Comparison of ENCODE assay signal across 16 mouse cellular contexts in the genomic region with DNA sequence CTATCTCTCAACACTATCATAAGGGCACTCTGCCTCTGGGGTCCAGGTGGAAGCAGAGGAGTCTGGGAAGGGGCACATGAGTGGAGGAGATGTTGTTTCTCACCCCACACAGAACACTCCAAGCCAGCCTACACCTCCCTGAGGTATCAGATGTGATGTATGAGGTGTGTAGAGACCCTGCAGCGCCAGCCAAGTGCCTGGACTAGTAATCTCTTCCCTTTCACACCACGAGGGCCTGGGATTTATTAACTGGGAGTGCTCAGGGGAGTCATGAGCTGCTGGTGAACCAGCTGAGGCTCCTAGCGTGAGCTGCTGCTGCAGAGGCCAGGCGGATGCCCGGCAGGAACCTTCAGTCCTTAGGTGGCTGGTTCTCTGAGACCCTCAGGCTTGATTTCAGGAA.
A peak's percentile ranks its signal among the peaks of the same experiment; 100 is the strongest.
DNase-seq lines count a peak whose midpoint lies in the region; ATAC-seq lines count a peak whose summit lies in the region.
"Had no signal": no experiment of that assay in that cellular context is flagged by ENCODE, and none has a peak within 500 bp of the region (broad histone marks: within the 10 kb centered on the region; RNA-seq: fewer than 3 reads in every experiment).

No protein-coding gene starts in this region.

- H3K4me1 ChIP-seq in forebrain, embryonic 11.5 days (replicated peaks; ENCODE audit: control insufficient read depth, insufficient read depth, low read length) = peaks cover 13% of the 10 kb centered on the region
- peaks cover 34% of the 10 kb centered on the region for H3K4me1 ChIP-seq in forebrain, embryonic 15.5 days
- H3K4me1 ChIP-seq in midbrain, embryonic 13.5 days (replicated peaks) = peaks cover 57% of the 10 kb centered on the region
- H3K4me1 ChIP-seq in midbrain, embryonic 16.5 days (ENCODE audit: control insufficient read depth, insufficient read depth, low read length) = peaks cover 13% of the 10 kb centered on the region; the same call in 1 of the 2 replicates
- peaks cover 24% of the 10 kb centered on the region for H3K4me1 ChIP-seq in hindbrain, embryonic 16.5 days (ENCODE audit: control insufficient read depth, insufficient read depth, low read depth, low read length)
- H3K4me1 ChIP-seq in neural tube, embryonic 15.5 days = peaks cover 38% of the 10 kb centered on the region

- H3K9me3 ChIP-seq in forebrain, embryonic 11.5 days (ENCODE audit: control insufficient read depth, low read length) = no peaks in the 10 kb centered on the region
- H3K9me3 ChIP-seq in forebrain, embryonic 15.5 days = no peaks in the 10 kb centered on the region
- no peaks in the 10 kb centered on the region for H3K9me3 ChIP-seq in midbrain, embryonic 13.5 days
- H3K9me3 ChIP-seq in midbrain, embryonic 16.5 days (replicated peaks; ENCODE audit: control insufficient read depth, low read length, poor library complexity, severe bottlenecking) = no peaks in the 10 kb centered on the region
- H3K9me3 ChIP-seq in hindbrain, embryonic 16.5 days (ENCODE audit: control insufficient read depth, low read length) = no peaks in the 10 kb centered on the region
- no peaks in the 10 kb centered on the region for H3K9me3 ChIP-seq in neural tube, embryonic 15.5 days (replicated peaks)

- WGBS in forebrain, embryonic 11.5 days = 38% methylated on average over 5 of the region's 5 CpGs
- 53% methylated on average over 5 of the region's 5 CpGs for WGBS in forebrain, embryonic 15.5 days
- 26% methylated on average over 5 of the region's 5 CpGs for WGBS in midbrain, embryonic 13.5 days
- 32% methylated on average over 5 of the region's 5 CpGs for WGBS in midbrain, embryonic 16.5 days
- WGBS in hindbrain, embryonic 16.5 days = 34% methylated on average over 5 of the region's 5 CpGs
- 24% methylated on average over 5 of the region's 5 CpGs for WGBS in neural tube, embryonic 15.5 days

- no peak overlapping the region for H3K27ac ChIP-seq in forebrain, embryonic 11.5 days (ENCODE audit: low read depth, low read length)
- H3K27ac ChIP-seq in forebrain, embryonic 15.5 days (replicated peaks) = no peak overlapping the region
- H3K27ac ChIP-seq in midbrain, embryonic 13.5 days = no peak overlapping the region; the same call in 1 of the 2 replicates
- H3K27ac ChIP-seq in midbrain, embryonic 16.5 days (ENCODE audit: low read length) = no peak overlapping the region
- no peak overlapping the region for H3K27ac ChIP-seq in hindbrain, embryonic 16.5 days (ENCODE audit: low read depth, low read length)
- H3K27ac ChIP-seq in neural tube, embryonic 15.5 days (replicated peaks) = no peak overlapping the region
- H3K27ac ChIP-seq: stomach, postnatal 0 days had no signal

- ATAC-seq in forebrain, embryonic 11.5 days (replicated peaks; ENCODE audit: low FRiP score) = no peak
- no peak for ATAC-seq in forebrain, embryonic 15.5 days (replicated peaks)
- peak; percentile 55; the same call in 1 of the 2 replicates for ATAC-seq in midbrain, embryonic 13.5 days
- no peak for ATAC-seq in midbrain, embryonic 16.5 days
- ATAC-seq in hindbrain, embryonic 16.5 days = no peak
- ATAC-seq in neural tube, embryonic 15.5 days (ENCODE audit: low FRiP score) = 0 out of 2 replicates have a peak, but pooled peaks have one; percentile 43

- no peak for DNase-seq in forebrain, embryonic 11.5 days (ENCODE audit: low spot score)
- no peak for DNase-seq in adrenal gland, postnatal 10 days
- DNase-seq in layer of hippocampus, adult 9-11 months = no peak
- DNase-seq: adrenal gland, postnatal 25 days; cerebellum, postnatal 25 days; heart, adult 11 months; kidney, postnatal 25 days; liver; lung, adult 2 months; thymus, postnatal 36 days had no signal

- H3K36me3 ChIP-seq in forebrain, embryonic 11.5 days (ENCODE audit: control insufficient read depth, insufficient read depth, low read length) = no peaks in the 10 kb centered on the region
- no peaks in the 10 kb centered on the region for H3K36me3 ChIP-seq in forebrain, embryonic 15.5 days
- H3K36me3 ChIP-seq in midbrain, embryonic 13.5 days = no peaks in the 10 kb centered on the region
- H3K36me3 ChIP-seq in midbrain, embryonic 16.5 days (ENCODE audit: control insufficient read depth, insufficient read depth, low read length) = no peaks in the 10 kb centered on the region
- H3K36me3 ChIP-seq in hindbrain, embryonic 16.5 days (ENCODE audit: control insufficient read depth, insufficient read depth, low read length) = no peaks in the 10 kb centered on the region
- no peaks in the 10 kb centered on the region for H3K36me3 ChIP-seq in neural tube, embryonic 15.5 days

- H3K9ac ChIP-seq in forebrain, embryonic 11.5 days (ENCODE audit: low read length) = peak overlapping the region; percentile 3; the same call in 1 of the 2 replicates
- no peak overlapping the region for H3K9ac ChIP-seq in forebrain, embryonic 15.5 days (replicated peaks)
- H3K9ac ChIP-seq in midbrain, embryonic 13.5 days (replicated peaks) = no peak overlapping the region
- H3K9ac ChIP-seq in midbrain, embryonic 16.5 days (ENCODE audit: low read depth, low read length) = no peak overlapping the region
- 0 out of 2 replicates have a peak overlapping the region, but pooled peaks have one; percentile 1 for H3K9ac ChIP-seq in hindbrain, embryonic 16.5 days (ENCODE audit: low read depth, low read length)
- H3K9ac ChIP-seq in neural tube, embryonic 15.5 days (replicated peaks) = no peak overlapping the region

- no peaks in the 10 kb centered on the region; the same call in 1 of the 2 replicates for H3K27me3 ChIP-seq in forebrain, embryonic 11.5 days (ENCODE audit: control insufficient read depth, insufficient read depth, low read length)
- peaks cover 4% of the 10 kb centered on the region; the same call in 1 of the 2 replicates for H3K27me3 ChIP-seq in forebrain, embryonic 15.5 days
- peaks cover 47% of the 10 kb centered on the region; the same call in 1 of the 2 replicates for H3K27me3 ChIP-seq in midbrain, embryonic 13.5 days
- H3K27me3 ChIP-seq in midbrain, embryonic 16.5 days (ENCODE audit: control insufficient read depth, insufficient read depth, low read depth, low read length) = no peaks in the 10 kb centered on the region
- H3K27me3 ChIP-seq in hindbrain, embryonic 16.5 days (replicated peaks; ENCODE audit: control insufficient read depth, insufficient read depth, low read length) = peaks cover 2% of the 10 kb centered on the region; the same call in 1 of the 2 replicates
- peaks cover 4% of the 10 kb centered on the region for H3K27me3 ChIP-seq in neural tube, embryonic 15.5 days (replicated peaks)

- H3K4me2 ChIP-seq in forebrain, embryonic 11.5 days (ENCODE audit: low read depth, low read length, severe bottlenecking) = no peak overlapping the region
- H3K4me2 ChIP-seq in forebrain, embryonic 15.5 days (replicated peaks) = no peak overlapping the region
- no peak overlapping the region for H3K4me2 ChIP-seq in midbrain, embryonic 13.5 days (replicated peaks)
- H3K4me2 ChIP-seq in midbrain, embryonic 16.5 days (ENCODE audit: low read length) = no peak overlapping the region
- no peak overlapping the region for H3K4me2 ChIP-seq in hindbrain, embryonic 16.5 days (ENCODE audit: low read length)
- H3K4me2 ChIP-seq in neural tube, embryonic 15.5 days = no peak overlapping the region

- H3K4me3 ChIP-seq in forebrain, embryonic 11.5 days (ENCODE audit: low read depth, low read length) = no peak overlapping the region
- H3K4me3 ChIP-seq in forebrain, embryonic 15.5 days = no peak overlapping the region
- H3K4me3 ChIP-seq in midbrain, embryonic 13.5 days (replicated peaks) = no peak overlapping the region
- no peak overlapping the region for H3K4me3 ChIP-seq in midbrain, embryonic 16.5 days (ENCODE audit: low read depth, low read length)
- H3K4me3 ChIP-seq in hindbrain, embryonic 16.5 days (ENCODE audit: low read length) = no peak overlapping the region
- no peak overlapping the region for H3K4me3 ChIP-seq in neural tube, embryonic 15.5 days (replicated peaks)

Comparison
In these comparisons a context has a peak if more than half of its experiments do, and no peak if none do; other contexts are left out.
1. ATAC-seq: peak in midbrain, embryonic 13.5 days (single experiment) and neural tube, embryonic 15.5 days (single experiment); none in forebrain, embryonic 11.5 days (single experiment), forebrain, embryonic 15.5 days (single experiment), midbrain, embryonic 16.5 days (single experiment) and hindbrain, embryonic 16.5 days (single experiment).
2. H3K9ac ChIP-seq: peak in forebrain, embryonic 11.5 days (single experiment) and hindbrain, embryonic 16.5 days (single experiment); none in forebrain, embryonic 15.5 days (single experiment), midbrain, embryonic 13.5 days (single experiment), midbrain, embryonic 16.5 days (single experiment) and neural tube, embryonic 15.5 days (single experiment).